Mouse (Mus musculus): ENCODE results near the gene Sema6d. TPM values are rescaled to one million over a fixed set of nuclear protein-coding genes. Genes with fewer than 3 reads are reported as not detected.

The Sema6d gene
- polyA plus RNA-seq, 1 experiment: 45.4 TPM

GRCm38 (mm10) chr2:124609711-124610585, 520.2 kb downstream of the Sema6d start:
- peak; percentile 89 for DNase-seq (ENCODE audit: low read depth)
- TF ChIP-seq CTCF (IDR thresholded peaks at IDR 0.05; ENCODE audit: borderline replicate concordance, extremely low read depth, insufficient read depth, insufficient read length): no peak
- TF ChIP-seq POLR2A (IDR thresholded peaks at IDR 0.05; ENCODE audit: borderline replicate concordance, extremely low read depth, insufficient read depth, insufficient read length, poor library complexity, severe bottlenecking): 0 out of 2 replicates have a peak, but pooled peaks have one; percentile 27

GRCm38 (mm10) chr2:124610586-124611105, 520.9 kb downstream of the Sema6d start:
- TF ChIP-seq CTCF (IDR thresholded peaks at IDR 0.05; ENCODE audit: borderline replicate concordance, extremely low read depth, insufficient read depth, insufficient read length) (no peak), POLR2A (IDR thresholded peaks at IDR 0.05; ENCODE audit: borderline replicate concordance, extremely low read depth, insufficient read depth, insufficient read length, poor library complexity, severe bottlenecking) (no peak)
- DNase-seq (ENCODE audit: low read depth): peak; percentile 62

- no peak for TF ChIP-seq POLR2A (IDR thresholded peaks at IDR 0.05; ENCODE audit: borderline replicate concordance, extremely low read depth, insufficient read depth, insufficient read length, poor library complexity, severe bottlenecking)
- TF ChIP-seq CTCF (IDR thresholded peaks at IDR 0.05; ENCODE audit: borderline replicate concordance, extremely low read depth, insufficient read depth, insufficient read length): no peak
- DNase-seq (ENCODE audit: low read depth): no peak
Observed at GRCm38 (mm10) chr2:124611226-124611625, 521.5 kb downstream of the Sema6d start.

GRCm38 (mm10) chr2:124612276-124612675, 522.5 kb downstream of the Sema6d start:
- DNase-seq (ENCODE audit: low read depth): peak; percentile 84
- TF ChIP-seq CTCF (IDR thresholded peaks at IDR 0.05; ENCODE audit: borderline replicate concordance, extremely low read depth, insufficient read depth, insufficient read length) (no peak), POLR2A (IDR thresholded peaks at IDR 0.05; ENCODE audit: borderline replicate concordance, extremely low read depth, insufficient read depth, insufficient read length, poor library complexity, severe bottlenecking) (no peak)

GRCm38 (mm10) chr2:124612727-124613510, 523.1 kb downstream of the Sema6d start:
- DNase-seq (ENCODE audit: low read depth): no peak
- no peak for TF ChIP-seq CTCF (IDR thresholded peaks at IDR 0.05; ENCODE audit: borderline replicate concordance, extremely low read depth, insufficient read depth, insufficient read length)
- TF ChIP-seq POLR2A (IDR thresholded peaks at IDR 0.05; ENCODE audit: borderline replicate concordance, extremely low read depth, insufficient read depth, insufficient read length, poor library complexity, severe bottlenecking): no peak

GRCm38 (mm10) chr2:124613671-124614210, 524.0 kb downstream of the Sema6d start:
- DNase-seq (ENCODE audit: low read depth): no peak
- no peak for TF ChIP-seq POLR2A (IDR thresholded peaks at IDR 0.05; ENCODE audit: borderline replicate concordance, extremely low read depth, insufficient read depth, insufficient read length, poor library complexity, severe bottlenecking)
- no peak for TF ChIP-seq CTCF (IDR thresholded peaks at IDR 0.05; ENCODE audit: borderline replicate concordance, extremely low read depth, insufficient read depth, insufficient read length)

GRCm38 (mm10) chr2:124616746-124617145, 527.0 kb downstream of the Sema6d start:
- no peak for DNase-seq (ENCODE audit: low read depth)
- no peak for TF ChIP-seq POLR2A (IDR thresholded peaks at IDR 0.05; ENCODE audit: borderline replicate concordance, extremely low read depth, insufficient read depth, insufficient read length, poor library complexity, severe bottlenecking)
- no peak for TF ChIP-seq CTCF (IDR thresholded peaks at IDR 0.05; ENCODE audit: borderline replicate concordance, extremely low read depth, insufficient read depth, insufficient read length)

- TF ChIP-seq POLR2A (IDR thresholded peaks at IDR 0.05; ENCODE audit: borderline replicate concordance, extremely low read depth, insufficient read depth, insufficient read length, poor library complexity, severe bottlenecking): no peak
- no peak for TF ChIP-seq CTCF (IDR thresholded peaks at IDR 0.05; ENCODE audit: borderline replicate concordance, extremely low read depth, insufficient read depth, insufficient read length)
- DNase-seq (ENCODE audit: low read depth): peak; percentile 58
Observed at GRCm38 (mm10) chr2:124617440-124617839, 527.7 kb downstream of the Sema6d start.

- no peak for TF ChIP-seq CTCF (IDR thresholded peaks at IDR 0.05; ENCODE audit: borderline replicate concordance, extremely low read depth, insufficient read depth, insufficient read length)
- TF ChIP-seq POLR2A (IDR thresholded peaks at IDR 0.05; ENCODE audit: borderline replicate concordance, extremely low read depth, insufficient read depth, insufficient read length, poor library complexity, severe bottlenecking): no peak
Observed at GRCm38 (mm10) chr2:124618091-124618490, 528.3 kb downstream of the Sema6d start.

GRCm38 (mm10) chr2:124618526-124619219, 528.9 kb downstream of the Sema6d start:
- DNase-seq (ENCODE audit: low read depth): peak; percentile 54
- no peak for TF ChIP-seq POLR2A (IDR thresholded peaks at IDR 0.05; ENCODE audit: borderline replicate concordance, extremely low read depth, insufficient read depth, insufficient read length, poor library complexity, severe bottlenecking)
- no peak for TF ChIP-seq CTCF (IDR thresholded peaks at IDR 0.05; ENCODE audit: borderline replicate concordance, extremely low read depth, insufficient read depth, insufficient read length)

More at GRCm38 (mm10) chr2:124618091-124618490, 528.3 kb downstream of the Sema6d start:
- no peak for DNase-seq (ENCODE audit: low read depth)

Data from brain, embryonic 14.5 days (tissue).